Mouse (Mus musculus) testis, adult 2 months (tissue): ENCODE measurements at regions not wholly inside any gene's neighbourhood (a gene's known extent, or its start where the extent isn't known, plus 50 kb on each side); places are given as distances from the start of the nearest gene placed in this dataset.

Experiments used
- CTCF ChIP-seq: fragments of 200-500 bp; IDR thresholded peaks from 2 replicates; pipeline ENCODE4 v1.5.1; 2012; ENCODE audit warnings: low read depth, mild to moderate bottlenecking, inconsistent platforms, low read length, moderate library complexity; ENCODE audit not compliant: control insufficient read depth, insufficient read depth, insufficient replicate concordance
- POLR2A ChIP-seq: fragments of 200-500 bp; IDR thresholded peaks from 2 replicates; pipeline ENCODE4 v1.6.1; 2012; ENCODE audit warnings: low read depth, mild to moderate bottlenecking, inconsistent platforms, low read length, moderate library complexity; ENCODE audit not compliant: control insufficient read depth

- TF ChIP-seq CTCF (no peak), POLR2A (no peak)
Observed at GRCm38 (mm10) chr1:75725329-75725728, 179.3 kb downstream of the Slc4a3 start.
